Mouse (Mus musculus): ENCODE measurements at regions not wholly inside any gene's neighbourhood (a gene's known extent, or its start where the extent isn't known, plus 50 kb on each side); places are given as distances from the start of the nearest gene placed in this dataset.

DNA sequence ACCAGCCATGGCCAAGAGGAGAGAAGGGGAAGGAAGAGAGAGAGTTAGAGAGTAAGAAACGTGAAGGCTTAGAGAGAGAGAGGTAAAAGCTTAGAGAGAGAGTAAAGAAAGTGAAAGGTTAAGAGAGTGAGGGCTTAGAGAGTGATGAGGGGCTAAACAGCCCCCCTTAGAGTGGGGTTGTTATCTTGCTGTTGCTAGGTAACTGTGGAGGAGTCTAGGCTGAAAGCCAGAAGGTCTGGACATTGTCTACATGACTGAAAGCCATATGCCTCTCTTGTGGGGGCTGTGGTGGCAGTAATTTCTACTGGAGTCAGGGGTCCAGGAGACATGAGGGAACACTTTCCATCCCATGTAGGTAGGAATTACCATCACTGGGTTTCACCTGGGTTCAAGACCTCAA lies 542.6 kb upstream of the Gprin3 start:
- Histone ChIP-seq H3K27ac (ENCODE audit: low read length) (no peak overlapping the region), H3K9me3 (replicated peaks; ENCODE audit: control insufficient read depth, low read length) (no peaks in the 10 kb centered on the region), H3K36me3 (ENCODE audit: control insufficient read depth, insufficient read depth) (no peaks in the 10 kb centered on the region), H3K4me3 (ENCODE audit: low read length) (no peak overlapping the region), H3K27me3 (ENCODE audit: control insufficient read depth, insufficient read depth, low read length) (no peaks in the 10 kb centered on the region), H3K4me2 (ENCODE audit: low read depth, low read length) (no peak overlapping the region), H3K4me1 (ENCODE audit: control insufficient read depth, insufficient read depth, low read length) (no peaks in the 10 kb centered on the region), H3K9ac (ENCODE audit: low read length) (no peak overlapping the region)
- 36% methylated on average over 1 of the region's 1 CpGs for WGBS
- peak; percentile 94 for ATAC-seq (replicated peaks; ENCODE audit: extremely low read depth, insufficient read depth, low FRiP score)

DNA sequence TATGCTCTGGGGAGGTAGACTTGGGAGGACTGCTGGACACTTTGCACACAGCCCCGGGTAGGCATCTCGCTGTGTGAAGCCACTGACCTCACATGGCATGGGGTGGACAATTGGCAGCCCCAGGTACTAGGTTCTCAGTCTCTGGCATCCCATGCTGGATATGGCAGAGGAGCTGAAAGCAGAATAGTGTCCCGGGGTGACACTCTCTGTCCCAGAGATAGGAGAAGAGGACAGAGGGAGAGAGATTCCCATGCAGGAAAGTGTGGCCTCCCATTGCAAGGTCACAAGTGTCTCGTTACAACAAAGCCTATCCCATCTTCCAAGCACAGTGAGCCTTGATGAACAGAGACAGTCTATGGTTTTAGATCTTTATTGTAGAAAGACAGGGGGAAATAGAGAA lies 542.1 kb upstream of the Gprin3 start:
- Histone ChIP-seq H3K27me3 (ENCODE audit: control insufficient read depth, insufficient read depth, low read length) (no peaks in the 10 kb centered on the region), H3K36me3 (ENCODE audit: control insufficient read depth, insufficient read depth) (no peaks in the 10 kb centered on the region), H3K4me2 (ENCODE audit: low read depth, low read length) (no peak overlapping the region), H3K9me3 (replicated peaks; ENCODE audit: control insufficient read depth, low read length) (no peaks in the 10 kb centered on the region), H3K27ac (ENCODE audit: low read length) (0 out of 2 replicates have a peak overlapping the region, but pooled peaks have one; percentile 14), H3K4me3 (ENCODE audit: low read length) (no peak overlapping the region), H3K9ac (ENCODE audit: low read length) (no peak overlapping the region), H3K4me1 (ENCODE audit: control insufficient read depth, insufficient read depth, low read length) (no peaks in the 10 kb centered on the region)
- no peak; the same call in 1 of the 2 replicates for ATAC-seq (replicated peaks; ENCODE audit: extremely low read depth, insufficient read depth, low FRiP score)
- 56% methylated on average over 4 of the region's 4 CpGs for WGBS

DNA sequence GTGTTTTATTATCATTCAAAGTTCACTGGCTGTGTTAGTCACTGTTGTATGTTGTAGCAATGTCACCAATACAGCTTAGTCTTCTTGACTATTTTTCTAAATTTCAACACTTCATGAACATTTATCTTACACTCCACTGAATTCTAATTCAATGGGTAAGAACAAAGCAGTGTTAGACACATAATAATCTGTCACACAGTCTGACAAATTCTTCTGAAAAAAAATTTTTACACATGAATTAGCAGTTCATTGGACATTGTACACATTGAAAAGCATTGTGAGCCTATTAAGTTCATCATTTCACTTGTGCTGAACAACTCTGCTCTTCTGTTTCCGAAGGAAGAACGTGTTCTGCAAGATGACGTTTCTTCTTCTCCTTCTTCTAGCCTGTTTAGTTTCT lies 509.0 kb upstream of the Gprin3 start:
- ATAC-seq (replicated peaks; ENCODE audit: extremely low read depth, insufficient read depth, low FRiP score): no peak
- Histone ChIP-seq H3K36me3 (ENCODE audit: control insufficient read depth, insufficient read depth) (no peaks in the 10 kb centered on the region), H3K27ac (ENCODE audit: low read length) (no peak overlapping the region), H3K4me1 (ENCODE audit: control insufficient read depth, insufficient read depth, low read length) (no peaks in the 10 kb centered on the region), H3K4me2 (ENCODE audit: low read depth, low read length) (no peak overlapping the region), H3K9me3 (replicated peaks; ENCODE audit: control insufficient read depth, low read length) (no peaks in the 10 kb centered on the region), H3K9ac (ENCODE audit: low read length) (no peak overlapping the region), H3K27me3 (ENCODE audit: control insufficient read depth, insufficient read depth, low read length) (no peaks in the 10 kb centered on the region), H3K4me3 (ENCODE audit: low read length) (no peak overlapping the region)
- 79% methylated on average over 3 of the region's 3 CpGs for WGBS

DNA sequence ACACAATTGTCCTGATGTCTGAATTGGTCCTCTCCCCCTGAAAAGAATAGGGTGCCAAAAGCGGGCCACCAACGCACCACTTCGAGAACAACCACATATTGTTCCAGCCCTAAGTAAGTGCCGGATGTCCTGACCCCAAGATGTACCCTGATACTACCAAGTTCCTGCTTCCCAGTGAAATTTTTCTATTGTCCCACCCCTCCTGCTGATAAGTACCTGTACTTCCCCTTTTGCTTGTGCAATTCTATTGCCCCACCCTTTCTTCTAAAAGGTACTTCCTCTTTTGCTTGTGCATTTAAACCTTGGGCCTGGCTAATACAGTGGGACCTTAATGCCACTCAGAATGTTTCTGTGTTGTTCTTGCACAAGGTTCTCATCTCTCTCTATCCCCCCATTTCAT lies 473.7 kb upstream of the Gprin3 start:
- Histone ChIP-seq H3K36me3 (ENCODE audit: control insufficient read depth, insufficient read depth) (no peaks in the 10 kb centered on the region), H3K4me1 (ENCODE audit: control insufficient read depth, insufficient read depth, low read length) (no peaks in the 10 kb centered on the region), H3K27me3 (ENCODE audit: control insufficient read depth, insufficient read depth, low read length) (no peaks in the 10 kb centered on the region), H3K9ac (ENCODE audit: low read length) (no peak overlapping the region), H3K4me2 (ENCODE audit: low read depth, low read length) (no peak overlapping the region), H3K9me3 (replicated peaks; ENCODE audit: control insufficient read depth, low read length) (peaks cover 3% of the 10 kb centered on the region; the same call in 1 of the 2 replicates), H3K4me3 (ENCODE audit: low read length) (no peak overlapping the region), H3K27ac (ENCODE audit: low read length) (no peak overlapping the region)
- WGBS: 83% methylated on average over 4 of the region's 4 CpGs
- no peak for ATAC-seq (replicated peaks; ENCODE audit: extremely low read depth, insufficient read depth, low FRiP score)
